Comparison of ENCODE assay signal across 8 mouse cellular contexts in genomic region chrX:6654024-6654423, GRCm38 (mm10).
DNase-seq lines count a peak whose midpoint lies in the region; ATAC-seq and TF ChIP-seq lines count a peak whose summit lies in the region.

No protein-coding gene starts in this region.

- no peaks in the 10 kb centered on the region for H3K9me3 ChIP-seq in liver, postnatal 0 days (ENCODE audit: low read length)

- WGBS in liver, postnatal 0 days (ENCODE audit: insufficient replicate concordance), result 7% methylated on average over 2 of the region's 2 CpGs

- H3K9ac ChIP-seq in liver, postnatal 0 days (replicated peaks), result no peak overlapping the region

- no peak for TF ChIP-seq EP300 in liver, postnatal 0 days (IDR thresholded peaks at IDR 0.05; ENCODE audit: low read depth)

- no peaks in the 10 kb centered on the region for H3K27me3 ChIP-seq in liver, postnatal 0 days (ENCODE audit: insufficient read depth, low read length)

- H3K4me3 ChIP-seq in layer of hippocampus, adult 2 months, result no peak overlapping the region
- H3K4me3 ChIP-seq in liver, postnatal 0 days (ENCODE audit: low read depth, low read length), result no peak overlapping the region

- H3K36me3 ChIP-seq in liver, postnatal 0 days (replicated peaks; ENCODE audit: insufficient read depth, low read length), result no peaks in the 10 kb centered on the region

- no peaks in the 10 kb centered on the region for H3K4me1 ChIP-seq in liver, postnatal 0 days (ENCODE audit: insufficient read depth)

- TF ChIP-seq CTCF in layer of hippocampus, adult 2 months (conservative IDR thresholded peaks at IDR 0.05), result peak; percentile 77
- TF ChIP-seq CTCF in liver, postnatal 0 days (IDR thresholded peaks at IDR 0.05; ENCODE audit: low read depth), result peak; percentile 60

- H3K4me2 ChIP-seq in liver, postnatal 0 days (ENCODE audit: low read depth, low read length), result no peak overlapping the region

- DNase-seq in adrenal gland, adult 18-20 months (ENCODE audit: low spot score in 2 of 2), result peak; percentile 6 to 23
- DNase-seq in adrenal gland, adult 8-10 months, result no peak
- peak in 1 of 2 experiments; percentile 9 for DNase-seq in layer of hippocampus, adult 2 months (ENCODE audit: low spot score in 2 of 2)
- DNase-seq in layer of hippocampus, postnatal 36 days, result no peak
- peak; percentile 35 for DNase-seq in adrenal gland, postnatal 10 days
- peak; percentile 17 for DNase-seq in liver, postnatal 0 days
- no peak for DNase-seq in ovary, postnatal 10 days (ENCODE audit: low spot score)
- no peak for DNase-seq in spleen, postnatal 4 days (ENCODE audit: low spot score in 2 of 2)

- ATAC-seq in liver, postnatal 0 days, result no peak

- H3K27ac ChIP-seq in layer of hippocampus, adult 2 months, result no peak overlapping the region
- no peak overlapping the region for H3K27ac ChIP-seq in liver, postnatal 0 days (ENCODE audit: low read depth)

Comparison
In these comparisons a context has a peak if more than half of its experiments do, and no peak if none do; other contexts are left out.
1. DNase-seq: peak in adrenal gland, adult 18-20 months (2 of 2), adrenal gland, postnatal 10 days (single experiment) and liver, postnatal 0 days (single experiment); none in adrenal gland, adult 8-10 months (single experiment), layer of hippocampus, postnatal 36 days (0 of 2), ovary, postnatal 10 days (single experiment) and spleen, postnatal 4 days (0 of 2).